Mouse (Mus musculus) spleen, adult 2 months (tissue): ENCODE results near the gene Hemk1. TPM values are rescaled to one million over a fixed set of nuclear protein-coding genes. Genes with fewer than 3 reads are reported as not detected.

Source experiments
- DNase-seq, 2 experiments: peaks; one replicate each; pipeline versions ENCODE4 v3.0.0 to v3.0.0-alpha.2; 2012 to 2021; ENCODE audit warnings: low spot score in 2 of 2, low read depth in 1 of 2
- H3K27ac ChIP-seq: fragments of 200-500 bp; 2 replicates; pipeline ENCODE4 v1.5.1; 2012; ENCODE audit warnings: low read length, inconsistent platforms; ENCODE audit not compliant: insufficient read depth
- H3K27me3 ChIP-seq: fragments of 200-500 bp; 2 replicates; pipeline ENCODE4 v1.6.1; 2012; ENCODE audit warnings: mild to moderate bottlenecking, moderate library complexity, low read length, inconsistent platforms; ENCODE audit not compliant: control insufficient read depth, insufficient read depth
- H3K36me3 ChIP-seq: fragments of 200-500 bp; 2 replicates; pipeline ENCODE4 v1.6.1; 2012; ENCODE audit warnings: mild to moderate bottlenecking, low read length, inconsistent platforms; ENCODE audit not compliant: control insufficient read depth, insufficient read depth
- H3K4me1 ChIP-seq: fragments of 200-500 bp; 2 replicates; pipeline ENCODE4 v1.6.1; 2011; ENCODE audit warnings: inconsistent platforms; ENCODE audit not compliant: control insufficient read depth, insufficient read depth, insufficient read length
- H3K4me3 ChIP-seq: fragments of 200-500 bp; 2 replicates; pipeline ENCODE4 v1.5.1; 2011; ENCODE audit warnings: mild to moderate bottlenecking, inconsistent platforms; ENCODE audit not compliant: insufficient read depth, insufficient read length; ENCODE audit errors: extremely low read depth
- CTCF ChIP-seq: fragments of 200-500 bp; IDR thresholded peaks from 2 replicates; pipeline ENCODE4 v1.5.1; 2011; ENCODE audit warnings: mild to moderate bottlenecking, inconsistent platforms; ENCODE audit not compliant: insufficient read depth, insufficient read length, insufficient replicate concordance; ENCODE audit errors: extremely low read depth
- POLR2A ChIP-seq: fragments of 200-500 bp; IDR thresholded peaks from 2 replicates; pipeline ENCODE4 v1.6.1; 2011; ENCODE audit warnings: low read depth, low read length, inconsistent platforms
- WGBS: fragments of 180-500 bp; shearing (Covaris S2); methylation state at CpG from one replicate; pipeline ENCODE4 v1.1.7; 2018; 5-methylcytosine and 5-hydroxymethylcytosine counted together
- polyA plus RNA-seq: library from polyadenylated mRNA; depleted of rRNA; stranded (reverse); fragments of >200 nt; gene quantifications from 2 replicates; pipeline ENCODE4 v1.2.3, GENCODE M21; 2012

Gene Hemk1
- polyA plus RNA-seq, 1 experiment, result 12.2 TPM

DNA sequence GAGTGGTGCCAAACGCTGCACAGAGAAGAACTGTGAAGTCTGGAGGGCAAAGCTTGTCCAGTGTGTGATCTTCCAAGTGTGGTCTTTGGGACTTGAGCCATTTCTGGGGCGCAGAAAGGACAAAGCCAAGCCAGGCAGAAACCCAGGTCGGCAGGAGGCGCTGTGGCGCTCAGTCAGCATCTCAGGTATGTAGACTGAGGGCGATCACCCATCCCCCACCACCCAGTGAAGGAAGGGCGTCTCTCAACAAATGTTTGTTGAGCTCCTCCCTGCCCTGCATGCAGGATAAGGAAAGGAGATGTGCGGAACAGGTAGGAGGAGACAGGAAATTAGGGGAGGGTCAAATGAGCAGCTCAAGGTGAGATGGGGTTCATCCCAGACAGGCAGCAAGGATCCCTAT, 36.5 kb upstream of the Hemk1 start:
- H3K27me3 ChIP-seq, result peaks cover 8% of the 10 kb centered on the region
- DNase-seq, result no peak
- no peak overlapping the region for H3K4me3 ChIP-seq
- WGBS, result 19% methylated on average over 8 of the region's 8 CpGs
- H3K36me3 ChIP-seq, result no peaks in the 10 kb centered on the region
- TF ChIP-seq POLR2A (no peak), CTCF (no peak)
- no peak overlapping the region for H3K27ac ChIP-seq
- peaks cover 4% of the 10 kb centered on the region; the same call in 1 of the 2 replicates for H3K4me1 ChIP-seq

DNA sequence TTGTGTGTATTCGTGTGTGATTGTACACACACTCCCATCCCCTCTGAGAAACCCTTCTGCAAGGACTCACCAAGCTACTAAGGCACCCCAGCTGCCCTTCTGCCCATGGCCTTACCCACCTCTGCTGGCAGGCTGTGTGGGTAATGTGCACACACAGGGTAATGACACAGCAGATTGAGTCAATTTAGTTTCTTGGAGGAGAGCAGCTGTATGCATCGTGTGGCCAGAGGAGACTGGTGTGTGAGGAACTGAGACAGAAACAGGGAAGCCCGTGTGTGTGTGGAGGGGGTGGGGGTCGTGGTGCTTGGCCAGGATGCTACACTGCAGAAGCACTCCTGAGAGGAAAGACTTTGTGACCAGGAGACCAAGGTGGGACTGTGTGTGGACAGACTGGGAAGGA, 34.3 kb upstream of the Hemk1 start:
- peaks cover 4% of the 10 kb centered on the region; the same call in 1 of the 2 replicates for H3K4me1 ChIP-seq
- no peak overlapping the region for H3K4me3 ChIP-seq
- no peak overlapping the region for H3K27ac ChIP-seq
- H3K27me3 ChIP-seq, result peaks cover 3% of the 10 kb centered on the region
- no peak for DNase-seq
- H3K36me3 ChIP-seq, result no peaks in the 10 kb centered on the region
- WGBS, result 12% methylated on average over 4 of the region's 4 CpGs
- TF ChIP-seq CTCF, result no peak
- no peak for TF ChIP-seq POLR2A

DNA sequence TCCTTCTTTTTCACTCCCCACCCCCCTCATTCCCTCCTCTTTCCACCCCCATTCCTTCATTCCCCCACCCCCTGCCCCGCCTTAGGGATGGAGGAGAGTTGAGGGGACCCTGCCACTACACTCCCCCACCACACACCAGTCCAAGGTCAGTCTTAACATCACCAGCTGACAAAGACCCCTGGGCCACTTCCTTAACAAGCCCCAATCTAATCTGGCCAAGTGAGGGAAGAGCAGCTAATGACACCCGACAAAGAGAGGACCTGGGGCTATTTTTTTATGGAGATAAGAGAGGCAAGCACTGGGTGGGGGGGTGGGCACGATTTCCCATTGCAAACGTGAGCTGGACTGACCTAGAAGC, 31.9 kb upstream of the Hemk1 start:
- H3K4me1 ChIP-seq, result peaks cover 4% of the 10 kb centered on the region; the same call in 1 of the 2 replicates
- H3K36me3 ChIP-seq, result no peaks in the 10 kb centered on the region
- no peaks in the 10 kb centered on the region for H3K27me3 ChIP-seq
- DNase-seq, result no peak
- no peak overlapping the region for H3K27ac ChIP-seq
- no peak overlapping the region for H3K4me3 ChIP-seq
- 28% methylated on average over 4 of the region's 4 CpGs for WGBS
- TF ChIP-seq CTCF (no peak), POLR2A (no peak)

DNA sequence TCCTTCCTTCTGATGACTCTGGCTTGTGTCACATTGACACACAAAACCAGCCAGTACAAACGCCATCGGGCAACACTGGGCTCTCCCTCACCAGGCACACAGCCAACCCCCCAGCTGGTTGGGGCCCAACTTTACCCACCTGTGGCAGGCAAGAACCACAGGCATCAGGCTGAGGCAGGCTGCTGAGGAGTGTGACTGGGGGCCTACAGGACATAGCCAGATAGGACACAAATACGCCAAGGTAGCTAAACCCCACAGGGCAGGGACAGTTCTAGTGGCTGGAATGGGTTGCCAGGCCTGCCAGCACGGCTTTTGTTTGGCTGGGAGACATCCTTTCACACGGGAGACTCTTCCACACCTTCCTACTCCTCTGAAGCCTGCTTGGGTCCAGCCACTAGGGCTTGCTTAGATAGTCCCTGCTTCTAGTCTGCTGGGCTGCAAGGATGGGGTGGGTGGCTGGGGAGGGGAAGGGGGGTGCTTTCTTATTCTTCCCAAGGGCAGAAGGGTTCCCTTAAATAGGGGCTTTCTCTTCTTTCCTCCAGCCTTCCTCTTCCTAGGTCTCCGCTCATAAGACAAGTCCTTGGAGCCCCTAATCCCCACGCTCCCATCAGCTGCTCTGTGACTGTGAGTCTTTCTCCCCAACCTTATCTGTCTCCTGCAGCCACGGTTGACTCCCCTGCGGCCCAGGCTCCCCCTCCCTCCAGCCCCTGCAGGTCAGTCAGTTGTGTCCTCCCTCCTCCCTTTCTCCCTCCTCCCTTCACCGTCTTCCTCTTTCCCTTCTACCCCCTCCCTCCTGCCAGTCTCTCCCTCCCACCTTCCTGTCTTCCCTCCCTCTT, 31.3 kb upstream of the Hemk1 start:
- Histone ChIP-seq H3K27ac (peak overlapping the region; percentile 44; the same call in 1 of the 2 replicates), H3K27me3 (no peaks in the 10 kb centered on the region), H3K4me3 (no peak overlapping the region), H3K4me1 (no peaks in the 10 kb centered on the region), H3K36me3 (no peaks in the 10 kb centered on the region)
- DNase-seq, result no peak
- TF ChIP-seq POLR2A (no peak), CTCF (no peak)
- WGBS, result 40% methylated on average over 10 of the region's 10 CpGs

DNA sequence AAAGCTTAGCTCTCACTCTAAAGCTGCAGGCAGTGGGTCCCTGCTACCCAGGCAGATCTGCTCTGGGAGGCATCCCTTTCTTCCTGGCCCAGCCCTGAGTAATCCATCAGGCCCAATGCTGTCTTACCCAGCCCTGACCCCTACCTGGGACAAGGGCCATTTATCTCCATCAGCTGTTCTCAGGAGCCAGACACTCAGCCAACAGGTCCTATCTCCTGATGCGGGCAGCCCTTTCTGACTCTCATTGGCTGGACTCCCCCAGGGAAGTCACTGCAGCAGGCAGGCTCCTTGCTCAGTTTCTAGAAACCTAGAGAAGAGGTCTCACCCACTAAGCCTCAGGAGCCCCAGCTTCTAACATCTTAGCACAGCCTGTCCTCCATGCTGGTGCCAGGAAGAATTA, 30.2 kb upstream of the Hemk1 start:
- DNase-seq, result no peak
- 77% methylated on average over 1 of the region's 1 CpGs for WGBS
- no peak for TF ChIP-seq POLR2A
- no peak for TF ChIP-seq CTCF
- no peaks in the 10 kb centered on the region for H3K27me3 ChIP-seq
- H3K4me3 ChIP-seq, result no peak overlapping the region
- no peak overlapping the region for H3K27ac ChIP-seq
- no peaks in the 10 kb centered on the region for H3K36me3 ChIP-seq
- H3K4me1 ChIP-seq, result no peaks in the 10 kb centered on the region

DNA sequence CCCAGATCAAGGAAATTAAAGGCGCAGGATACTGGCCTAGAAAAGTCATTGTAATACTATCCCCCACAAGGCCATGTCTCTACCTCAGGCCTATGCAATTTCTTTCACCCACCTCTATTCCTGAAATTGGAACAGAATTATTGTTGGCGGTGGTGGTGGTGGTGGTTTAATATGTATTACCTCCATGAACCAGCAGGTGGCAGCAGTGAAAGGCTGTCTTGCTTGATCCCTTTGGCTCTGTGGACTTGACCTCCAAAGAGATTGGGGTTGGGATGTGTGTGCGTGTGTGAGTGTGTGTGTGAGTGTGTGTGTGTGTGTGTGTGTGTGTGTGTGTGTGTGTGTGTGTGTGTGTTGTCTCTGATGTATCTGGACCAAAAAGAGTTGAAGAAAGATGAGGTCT, 28.5 kb upstream of the Hemk1 start:
- no peaks in the 10 kb centered on the region for H3K4me1 ChIP-seq
- WGBS, result 7% methylated on average over 3 of the region's 3 CpGs
- DNase-seq, result peak; percentile 7 to 14
- no peaks in the 10 kb centered on the region for H3K36me3 ChIP-seq
- TF ChIP-seq CTCF, result peak; percentile 53; the same call in 1 of the 2 replicates
- no peak for TF ChIP-seq POLR2A
- H3K27ac ChIP-seq, result no peak overlapping the region
- no peak overlapping the region for H3K4me3 ChIP-seq
- H3K27me3 ChIP-seq, result no peaks in the 10 kb centered on the region

DNA sequence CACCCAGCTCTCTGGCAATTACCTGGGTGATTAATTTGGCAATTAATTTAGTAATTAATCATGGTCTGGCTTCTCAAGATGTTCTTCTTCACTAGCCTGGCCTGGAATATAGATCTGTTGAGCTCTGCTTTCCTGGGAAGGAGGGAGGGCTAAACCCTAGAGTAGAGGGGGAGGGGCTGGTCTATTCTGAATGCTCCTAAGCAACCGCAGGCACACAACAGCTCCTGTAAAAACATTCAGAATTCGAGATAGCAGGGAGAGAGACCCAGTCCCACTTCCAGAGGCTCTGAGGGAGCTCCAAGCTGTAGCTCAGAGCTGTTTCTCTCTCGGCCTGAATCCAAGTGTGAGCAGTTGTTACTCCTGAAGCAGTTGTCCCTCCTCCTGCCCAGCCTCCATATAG, 22.8 kb upstream of the Hemk1 start:
- Histone ChIP-seq H3K4me3 (no peak overlapping the region), H3K27me3 (no peaks in the 10 kb centered on the region; the same call in 1 of the 2 replicates), H3K4me1 (no peaks in the 10 kb centered on the region), H3K36me3 (no peaks in the 10 kb centered on the region), H3K27ac (no peak overlapping the region)
- no peak for DNase-seq
- TF ChIP-seq CTCF, result no peak
- TF ChIP-seq POLR2A, result no peak
- WGBS, result 40% methylated on average over 3 of the region's 3 CpGs
